Comparison of ENCODE assay signal across 17 mouse cellular contexts in genomic region chr13:18081443-18082119, GRCm38 (mm10).
"Had no signal": no experiment of that assay in that cellular context is flagged by ENCODE, and none has a peak within 500 bp of the region (broad histone marks: within the 10 kb centered on the region; RNA-seq: fewer than 3 reads in every experiment).

No protein-coding gene starts in this region.

- DNase-seq: lung, adult 18-20 months; lung, postnatal 14 days; lung, postnatal 36 days; midbrain, embryonic 14.5 days; right cerebral cortex, postnatal 14 days; thymus, adult 2 months; thymus, postnatal 25 days; thymus, postnatal 4 days had no signal

- H3K4me1 ChIP-seq: lung, embryonic 15.5 days; megakaryocyte, embryonic 14.5 days; midbrain, embryonic 12.5 days; neural tube, embryonic 12.5 days; stomach, embryonic 15.5 days had no signal

- ATAC-seq: lung, postnatal 0 days; midbrain, embryonic 16.5 days had no signal

- H3K27me3 ChIP-seq: lung, embryonic 15.5 days; megakaryocyte, embryonic 14.5 days; midbrain, embryonic 12.5 days; neural tube, embryonic 12.5 days; stomach, embryonic 15.5 days had no signal

- H3K36me3 ChIP-seq: lung, embryonic 15.5 days; midbrain, embryonic 12.5 days; neural tube, embryonic 12.5 days; stomach, embryonic 15.5 days had no signal

- H3K9me3 ChIP-seq: lung, embryonic 15.5 days; megakaryocyte, embryonic 14.5 days; midbrain, embryonic 12.5 days; neural tube, embryonic 12.5 days; stomach, embryonic 15.5 days had no signal

- H3K4me3 ChIP-seq: lung, embryonic 15.5 days; megakaryocyte, embryonic 14.5 days; midbrain, embryonic 12.5 days; neural tube, embryonic 12.5 days; stomach, embryonic 15.5 days had no signal

- H3K27ac ChIP-seq: lung, embryonic 15.5 days; macrophage; midbrain, embryonic 12.5 days; neural tube, embryonic 12.5 days; stomach, embryonic 15.5 days; stomach, postnatal 0 days had no signal

- H3K4me2 ChIP-seq: lung, embryonic 15.5 days; midbrain, embryonic 12.5 days; neural tube, embryonic 12.5 days; stomach, embryonic 15.5 days had no signal

- H3K9ac ChIP-seq: lung, embryonic 15.5 days; midbrain, embryonic 12.5 days; neural tube, embryonic 12.5 days; stomach, embryonic 15.5 days had no signal
